Mouse (Mus musculus) large intestine, adult 2 months (tissue): ENCODE measurements around the gene Hspb2. TPM values are rescaled to one million over a fixed set of nuclear protein-coding genes. Genes with fewer than 3 reads are reported as not detected.

Source experiments
- DNase-seq: peaks from one replicate; pipeline ENCODE4 v3.0.0-alpha.2; 2012; ENCODE audit warnings: low read depth, low spot score
- WGBS: fragments of 180-500 bp; shearing (Covaris S2); methylation state at CpG from one replicate; pipeline ENCODE4 v1.1.7; 2018; 5-methylcytosine and 5-hydroxymethylcytosine counted together
- polyA plus RNA-seq: library from polyadenylated mRNA; depleted of rRNA; stranded (reverse); fragments of >200 nt; gene quantifications from 2 replicates; pipeline ENCODE4 v1.2.3, GENCODE M21; 2012; rRNA removed

Gene Hspb2
- polyA plus RNA-seq, 1 experiment = 15.0 TPM

DNA sequence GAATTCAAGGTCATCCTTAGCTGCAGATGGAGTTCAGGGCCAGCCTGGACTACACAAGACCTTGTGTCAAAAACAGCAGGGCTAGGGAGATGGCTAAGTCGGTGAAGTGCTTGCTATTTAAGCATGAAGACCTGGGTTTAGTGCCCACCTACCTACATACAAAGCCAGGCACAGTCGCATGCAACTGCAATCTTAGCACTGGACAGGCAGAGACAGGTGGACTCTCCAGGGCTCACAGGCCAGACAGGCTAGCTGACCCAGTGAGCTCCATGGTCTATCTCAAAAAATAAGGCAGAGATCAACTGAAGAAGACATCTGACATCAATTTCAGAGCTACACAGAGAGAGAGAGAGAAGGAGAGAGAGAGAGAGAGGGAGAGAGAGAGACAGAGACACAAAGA lies 28.0 kb downstream of the Hspb2 start:
- no peak for DNase-seq
- WGBS = 87% methylated on average over 2 of the region's 2 CpGs

DNA sequence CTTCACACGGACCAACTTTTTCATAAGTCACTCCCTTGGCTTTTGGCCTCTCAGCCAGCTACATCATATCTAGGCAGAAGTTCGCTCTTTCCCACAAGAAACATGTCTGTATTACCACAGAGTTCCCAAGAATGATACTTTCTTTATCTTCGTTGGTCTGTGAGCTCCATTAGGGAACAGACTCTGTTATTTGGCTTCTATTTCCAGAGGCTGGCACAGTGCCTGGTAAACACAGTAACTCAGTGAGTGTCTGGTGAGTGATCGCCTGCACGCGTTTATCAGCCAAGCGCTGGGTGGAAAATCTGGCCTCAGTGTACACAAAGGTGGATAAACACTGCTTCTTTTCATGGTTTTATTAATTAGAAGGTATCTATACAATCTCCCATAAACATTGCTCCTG lies 28.7 kb downstream of the Hspb2 start:
- no peak for DNase-seq

DNA sequence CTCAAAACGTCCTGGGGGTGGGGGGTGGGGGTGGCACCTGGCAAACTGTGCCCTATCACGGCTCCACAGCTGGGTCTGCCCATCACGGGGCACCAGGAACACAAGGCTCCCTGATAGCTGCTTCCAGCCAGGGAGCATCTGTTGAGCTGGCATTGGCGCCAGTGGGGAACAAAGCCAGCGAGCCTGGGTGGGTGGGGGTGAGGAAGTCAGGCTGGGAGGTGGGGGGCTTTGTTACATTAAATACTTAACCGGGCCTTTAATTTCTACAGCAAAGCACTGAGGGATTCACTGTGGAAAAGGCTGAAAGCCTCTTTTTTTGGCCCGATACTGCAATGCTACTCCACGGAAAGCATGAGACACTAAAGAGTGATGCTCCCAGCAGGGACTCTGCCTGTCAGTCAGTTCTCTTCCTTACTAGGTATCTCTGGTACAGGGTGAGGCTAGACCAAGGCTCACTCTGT lies 29.7 kb downstream of the Hspb2 start:
- 73% methylated on average over 8 of the region's 8 CpGs for WGBS
- no peak for DNase-seq

More for the DNA sequence above, 28.7 kb downstream of the Hspb2 start:
- WGBS = 10% methylated on average over 7 of the region's 7 CpGs

DNA sequence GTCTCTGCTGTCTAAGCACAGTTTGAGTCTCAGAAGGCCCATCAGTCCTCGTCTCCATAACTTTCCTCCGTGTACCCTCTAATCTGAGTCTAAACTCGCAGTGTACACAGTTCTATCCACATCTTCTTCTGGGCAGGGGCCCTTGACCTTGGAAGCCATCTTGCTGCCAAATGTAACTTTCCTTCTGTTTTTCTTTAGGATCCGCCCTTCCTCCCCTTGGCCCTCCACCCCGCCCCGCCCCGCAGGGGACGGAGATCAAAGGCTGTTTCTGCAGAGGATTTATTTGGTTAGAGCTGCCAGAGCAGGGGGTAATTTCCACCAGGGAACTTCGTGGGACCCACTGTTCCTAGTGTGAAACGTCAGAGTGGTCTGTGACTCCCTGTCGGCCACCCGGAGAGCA lies 31.1 kb downstream of the Hspb2 start:
- DNase-seq = no peak
- 38% methylated on average over 12 of the region's 12 CpGs for WGBS

DNA sequence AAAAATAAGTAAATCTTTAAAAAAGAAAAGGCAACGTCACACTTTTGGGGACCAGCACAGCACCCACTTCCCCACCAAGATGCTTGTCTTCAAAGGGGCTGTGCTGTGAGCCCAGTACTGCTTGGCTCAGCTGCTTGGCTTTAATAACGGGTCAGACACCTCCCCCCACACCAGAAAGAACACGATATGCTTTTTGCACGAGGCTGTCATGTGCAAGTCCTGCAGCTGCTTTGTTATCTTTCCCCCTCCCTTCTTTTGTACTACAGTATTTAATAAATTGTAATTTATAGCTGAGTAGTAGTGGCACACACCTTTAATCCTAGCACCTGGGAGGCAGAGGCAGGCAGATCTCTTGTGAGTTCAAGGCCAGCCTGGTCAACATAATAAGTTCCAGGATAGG lies 33.3 kb downstream of the Hspb2 start:
- WGBS = 77% methylated on average over 4 of the region's 4 CpGs
- no peak for DNase-seq

DNA sequence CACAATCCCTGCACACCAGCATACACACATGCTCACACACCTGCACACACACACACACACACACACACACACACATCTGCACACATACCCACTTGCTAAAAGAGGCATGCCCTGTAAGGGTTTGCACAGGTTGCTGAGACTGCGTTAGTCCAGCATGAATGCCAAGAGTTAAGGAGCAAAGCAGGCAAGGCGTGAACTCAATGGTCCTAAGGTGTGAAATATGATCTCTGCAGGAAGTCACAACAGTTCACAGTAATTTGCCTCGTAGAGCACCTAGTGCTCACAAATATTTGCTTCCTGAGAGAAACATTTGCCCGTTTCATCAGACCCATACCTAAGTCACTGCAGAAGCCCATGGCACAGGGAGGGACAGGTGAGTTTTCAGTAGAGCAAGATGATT lies 38.0 kb downstream of the Hspb2 start:
- no peak for DNase-seq
- 20% methylated on average over 4 of the region's 4 CpGs for WGBS

DNA sequence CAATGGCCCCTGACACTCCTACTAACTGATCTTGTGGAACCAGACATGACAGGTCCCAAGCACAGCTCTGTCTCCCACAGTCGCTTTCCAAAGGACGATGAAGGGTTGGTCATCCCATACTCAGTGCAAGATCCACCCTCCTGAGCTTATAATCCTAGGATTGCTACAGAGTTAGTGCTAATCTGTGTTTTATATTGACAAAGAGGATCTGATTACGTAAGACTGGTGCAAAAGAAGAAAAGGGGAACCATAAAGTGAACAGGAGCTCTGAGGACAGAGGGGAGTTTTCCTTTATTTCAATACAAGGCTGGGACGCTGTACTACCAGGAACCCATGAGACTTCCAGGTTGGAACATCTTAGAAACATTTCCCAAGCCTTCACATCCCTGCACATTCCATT lies 40.8 kb downstream of the Hspb2 start:
- DNase-seq = no peak
- WGBS = 78% methylated on average over 4 of the region's 4 CpGs

DNA sequence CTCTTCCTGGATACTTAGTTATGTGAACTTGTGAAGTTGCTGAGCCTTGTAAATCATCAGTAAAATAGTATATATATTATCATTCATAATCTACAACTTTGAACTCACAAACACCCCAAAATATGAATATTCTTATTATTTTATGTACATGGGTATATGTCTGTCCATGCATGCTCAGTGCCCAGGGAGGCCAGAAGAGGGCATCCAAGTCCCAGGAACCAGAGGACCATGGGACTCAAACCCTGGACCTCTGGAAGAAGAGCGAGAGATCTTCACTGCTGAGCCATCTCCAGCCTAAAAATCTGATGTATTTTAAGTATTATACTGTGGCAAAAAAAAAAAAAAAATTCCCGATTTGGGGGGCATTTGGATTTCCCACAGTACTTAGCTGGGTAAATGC lies 43.0 kb downstream of the Hspb2 start:
- DNase-seq = no peak
- 32% methylated on average over 2 of the region's 2 CpGs for WGBS

DNA sequence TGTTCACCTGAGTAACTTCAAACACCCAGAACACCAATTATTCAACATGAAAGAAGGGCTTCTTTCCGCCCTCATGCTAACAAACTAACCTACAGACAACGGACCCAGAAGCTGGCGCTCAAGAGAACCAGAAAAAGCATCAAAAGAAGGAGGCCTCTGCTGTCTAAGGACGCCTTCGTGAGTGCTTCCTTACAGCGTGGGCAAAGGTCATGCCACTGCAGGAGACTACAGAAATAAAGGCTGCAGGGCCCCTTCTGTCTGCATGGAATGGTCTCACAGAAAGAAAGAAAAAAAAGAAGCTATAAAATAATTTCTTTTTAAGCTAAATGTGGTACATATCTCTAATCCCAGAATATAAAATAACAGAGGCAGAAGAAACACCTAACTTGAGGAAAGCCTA lies 47.2 kb downstream of the Hspb2 start:
- DNase-seq = no peak
- WGBS = 33% methylated on average over 6 of the region's 6 CpGs

Other genes with a start within 250 kb of the Hspb2 start
- 21.1 and 32.5 TPM in 2 replicates for gene Pts, start 223.6 kb downstream of the Hspb2 start, polyA plus RNA-seq
- 21.3 and 22.0 TPM in 2 replicates for gene Il18, start 197.5 kb downstream of the Hspb2 start, polyA plus RNA-seq
- 11.1 and 20.2 TPM in 2 replicates for gene Bco2, start 197.2 kb downstream of the Hspb2 start, polyA plus RNA-seq
- not detected in 2 replicates for gene Tex12, start 191.0 kb downstream of the Hspb2 start, polyA plus RNA-seq
- 388 and 472 TPM in 2 replicates for gene Sdhd, start 148.5 kb downstream of the Hspb2 start, polyA plus RNA-seq
- gene Timm8b, start 148.4 kb downstream of the Hspb2 start, polyA plus RNA-seq = 204 and 240 TPM in 2 replicates
- gene Pih1d2, start 135.0 kb downstream of the Hspb2 start, polyA plus RNA-seq = 0.41 and 0.85 TPM in 2 replicates
- 2.6 and 4.3 TPM in 2 replicates for gene Nkapd1, start 134.9 kb downstream of the Hspb2 start, polyA plus RNA-seq
- gene Dlat, start 92.6 kb downstream of the Hspb2 start, polyA plus RNA-seq = 11.7 and 21.1 TPM in 2 replicates
- gene Dixdc1, start 12.8 kb downstream of the Hspb2 start, polyA plus RNA-seq = 0.84 and 1.5 TPM in 2 replicates
- 21.3 and 24.2 TPM in 2 replicates for gene 2310030G06Rik, start 5.8 kb downstream of the Hspb2 start, polyA plus RNA-seq
- gene Cryab, start 1.0 kb downstream of the Hspb2 start, polyA plus RNA-seq = 53.5 and 62.6 TPM in 2 replicates
- 4.2 and 5.7 TPM in 2 replicates for gene Fdxacb1, start 15.9 kb upstream of the Hspb2 start, polyA plus RNA-seq
- 37.3 and 42.3 TPM in 2 replicates for gene Alg9, start 22.7 kb upstream of the Hspb2 start, polyA plus RNA-seq
- 28.4 and 36.1 TPM in 2 replicates for gene 1110032A03Rik, start 23.2 kb upstream of the Hspb2 start, polyA plus RNA-seq
- gene Ppp2r1b, start 92.9 kb upstream of the Hspb2 start, polyA plus RNA-seq = 7.0 and 7.9 TPM in 2 replicates